Mouse (Mus musculus) hindbrain, embryonic 11.5 days (tissue): ENCODE measurements at regions not wholly inside any gene's neighbourhood (a gene's known extent, or its start where the extent isn't known, plus 50 kb on each side); places are given as distances from the start of the nearest gene placed in this dataset.
"Not testable (repeated sequence)": the region's sequence is repeated elsewhere in the genome, so short reads cannot be mapped to it uniquely, and the experiment has no call there.

ENCODE experiments used
- ATAC-seq: fragments of 200-750 bp; cut with Nextera tagmentation; 2 replicates; pipeline ENCODE4 v1.8.0; 2017; ENCODE audit warnings: mild to moderate bottlenecking, moderate TSS enrichment, moderate library complexity; ENCODE audit not compliant: low FRiP score
- DNase-seq: peaks from one replicate; pipeline ENCODE4 v3.0.0-alpha.2; 2015; ENCODE audit warnings: low spot score
- H3K27ac ChIP-seq: fragments of 300-500 bp; sonication (generic); 2 replicates; pipeline ENCODE4 v1.5.1; 2014; ENCODE audit warnings: mild to moderate bottlenecking, low read depth, low read length
- H3K27me3 ChIP-seq: fragments of 300-500 bp; sonication (generic); 2 replicates; pipeline ENCODE4 v1.6.1; 2014; ENCODE audit warnings: mild to moderate bottlenecking, low read length, moderate library complexity, mixed read lengths; ENCODE audit not compliant: control insufficient read depth, insufficient read depth
- H3K36me3 ChIP-seq: fragments of 300-500 bp; sonication (generic); 2 replicates; pipeline ENCODE4 v1.6.1; 2014; ENCODE audit warnings: mild to moderate bottlenecking, low read length, moderate library complexity, mixed read lengths; ENCODE audit not compliant: control insufficient read depth, insufficient read depth
- H3K4me1 ChIP-seq: fragments of 300-500 bp; sonication (generic); replicated peaks from 2 replicates; pipeline ENCODE4 v1.6.1; 2014; ENCODE audit warnings: low read length, mixed read lengths; ENCODE audit not compliant: control insufficient read depth, insufficient read depth
- H3K4me2 ChIP-seq: fragments of 300-500 bp; sonication (generic); replicated peaks from 2 replicates; pipeline ENCODE4 v1.6.1; 2014; ENCODE audit warnings: mild to moderate bottlenecking, low read depth, low read length
- H3K4me3 ChIP-seq: fragments of 300-500 bp; sonication (generic); 2 replicates; pipeline ENCODE4 v1.5.1; 2014; ENCODE audit warnings: low read depth, low read length
- H3K9ac ChIP-seq: fragments of 300-500 bp; sonication (generic); 2 replicates; pipeline ENCODE4 v1.6.1; 2014; ENCODE audit warnings: low read depth, low read length
- H3K9me3 ChIP-seq: fragments of 300-500 bp; sonication (generic); 2 replicates; pipeline ENCODE4 v1.6.1; 2016; ENCODE audit warnings: low read length; ENCODE audit not compliant: control insufficient read depth
- WGBS: fragments of 180-500 bp; shearing (Covaris S2); extraction: QIAGEN DNeasy Blood & Tissue Kit; methylation state at CpG from one replicate; pipeline ENCODE4 v1.1.7; 2014; 5-methylcytosine and 5-hydroxymethylcytosine counted together

DNA sequence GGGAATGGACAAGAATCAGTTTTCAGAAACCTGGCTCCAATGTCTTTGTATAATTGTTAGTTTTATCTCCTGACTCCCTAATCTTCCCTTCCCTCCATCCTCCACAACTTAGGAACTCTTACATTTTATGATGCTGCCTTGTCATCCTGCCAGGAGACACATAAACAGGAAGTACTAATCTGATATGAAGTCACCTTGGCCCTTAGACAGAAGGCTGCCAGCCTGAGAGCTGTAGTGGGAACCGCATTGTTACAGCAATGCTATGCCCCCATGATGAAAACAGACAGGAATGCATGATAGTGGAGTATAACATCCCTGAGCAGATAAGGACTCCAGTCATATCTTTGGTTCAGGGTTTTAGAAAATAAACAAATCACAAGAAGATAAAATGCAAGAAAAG is 734.8 kb upstream of the 4930452B06Rik start:
- Histone ChIP-seq H3K4me1 (no peaks in the 10 kb centered on the region), H3K36me3 (no peaks in the 10 kb centered on the region), H3K27ac (no peak overlapping the region), H3K27me3 (no peaks in the 10 kb centered on the region), H3K9ac (no peak overlapping the region), H3K4me2 (no peak overlapping the region), H3K4me3 (no peak overlapping the region), H3K9me3 (no peaks in the 10 kb centered on the region)
- no peak for ATAC-seq
- 90% methylated on average over 1 of the region's 1 CpGs for WGBS
- no peak for DNase-seq

DNA sequence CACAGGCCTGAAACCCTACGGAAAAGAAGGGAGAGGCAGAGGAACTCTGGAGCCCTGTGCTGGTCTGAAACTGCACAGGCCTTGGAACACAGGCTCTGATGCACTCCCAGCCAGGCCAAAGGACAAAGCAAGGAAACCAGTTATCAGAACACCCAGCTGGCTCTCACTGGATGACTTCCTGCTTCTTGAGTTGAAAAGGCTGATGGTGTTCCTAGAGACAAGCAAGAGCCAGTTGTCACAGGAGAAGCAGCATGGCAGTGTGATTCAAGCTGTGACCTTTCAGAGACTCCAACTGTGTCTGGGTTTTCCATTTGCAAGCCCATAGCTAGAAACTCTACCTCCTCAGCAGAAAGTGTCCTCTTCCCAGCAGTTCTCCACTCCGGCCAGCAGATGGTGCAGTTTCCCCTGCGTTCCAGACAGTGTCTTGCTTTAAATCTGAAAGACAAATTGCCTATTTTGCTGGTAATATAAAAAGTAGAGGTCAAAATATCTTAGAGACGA is 727.3 kb upstream of the 4930452B06Rik start:
- Histone ChIP-seq H3K4me2 (no peak overlapping the region), H3K4me1 (no peaks in the 10 kb centered on the region), H3K9me3 (no peaks in the 10 kb centered on the region), H3K27me3 (no peaks in the 10 kb centered on the region), H3K36me3 (no peaks in the 10 kb centered on the region), H3K4me3 (no peak overlapping the region), H3K9ac (no peak overlapping the region), H3K27ac (no peak overlapping the region)
- DNase-seq: peak; percentile 84
- 24% methylated on average over 4 of the region's 4 CpGs for WGBS
- peak; percentile 61 for ATAC-seq

DNA sequence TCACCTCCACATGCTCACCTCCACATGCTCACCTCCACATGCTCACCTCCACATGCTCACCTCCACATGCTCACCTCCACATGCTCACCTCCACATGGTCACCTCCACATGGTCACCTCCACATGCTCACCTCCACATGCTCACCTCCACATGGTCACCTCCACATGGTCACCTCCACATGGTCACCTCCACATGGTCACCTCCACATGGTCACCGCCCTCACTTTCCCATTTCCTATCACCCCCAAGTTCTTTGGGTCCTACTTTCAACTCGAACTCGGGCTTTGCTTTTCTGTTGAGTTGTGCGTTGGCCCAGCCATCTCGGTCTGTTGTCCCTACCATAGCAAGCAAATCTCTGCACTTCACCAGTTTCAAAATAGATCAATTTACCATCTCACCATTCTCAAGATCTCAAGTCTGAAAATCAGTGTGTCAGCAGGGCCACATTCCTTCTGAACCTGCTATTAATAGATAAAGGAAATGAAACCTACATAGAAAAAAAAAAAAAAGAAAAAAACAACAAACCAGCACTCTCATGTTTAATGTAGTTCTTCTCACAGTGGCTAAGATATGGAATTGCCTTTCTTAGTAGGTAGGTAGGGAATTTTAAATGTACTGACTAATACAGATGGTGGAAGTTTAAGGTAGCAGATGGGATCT is 724.0 kb upstream of the 4930452B06Rik start:
- H3K4me3 ChIP-seq, H3K27me3 ChIP-seq, H3K4me1 ChIP-seq, ATAC-seq, H3K9ac ChIP-seq, H3K36me3 ChIP-seq, DNase-seq, H3K9me3 ChIP-seq, H3K27ac ChIP-seq, H3K4me2 ChIP-seq: not testable (repeated sequence)
- WGBS: 96% methylated on average over 5 of the region's 5 CpGs

DNA sequence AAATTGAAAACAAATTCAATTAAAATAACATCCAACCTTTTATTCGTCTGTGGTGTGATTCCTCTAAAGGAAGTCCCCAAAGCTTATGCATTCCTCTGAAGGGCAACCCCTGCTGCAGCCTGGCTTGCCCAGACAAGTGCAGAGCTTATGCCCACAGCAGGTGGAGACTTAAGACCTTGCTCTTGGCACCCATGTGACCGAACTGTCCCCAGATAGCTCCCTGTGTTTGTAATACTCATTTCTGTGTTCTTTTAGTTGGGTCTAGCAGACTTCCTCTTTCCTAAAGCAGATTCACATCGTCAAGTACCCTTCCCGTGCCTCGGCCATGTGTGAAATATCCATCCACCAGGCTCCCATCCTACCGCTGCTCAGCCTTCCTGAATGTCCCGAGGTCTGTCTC is 723.1 kb upstream of the 4930452B06Rik start:
- Histone ChIP-seq H3K36me3 (no peaks in the 10 kb centered on the region), H3K27me3 (no peaks in the 10 kb centered on the region), H3K9ac (no peak overlapping the region), H3K4me3 (no peak overlapping the region), H3K4me1 (no peaks in the 10 kb centered on the region), H3K9me3 (no peaks in the 10 kb centered on the region), H3K4me2 (no peak overlapping the region), H3K27ac (no peak overlapping the region)
- WGBS: 70% methylated on average over 7 of the region's 7 CpGs
- no peak for ATAC-seq
- no peak for DNase-seq
